Mouse (Mus musculus): ENCODE results near the gene Scgb2b12. TPM values are rescaled to one million over a fixed set of nuclear protein-coding genes. Genes with fewer than 3 reads are reported as not detected.
"Not testable (repeated sequence)": the region's sequence is repeated elsewhere in the genome, so short reads cannot be mapped to it uniquely, and the experiment has no call there.

The Scgb2b12 gene
- total RNA-seq (2021): not detected
- long read RNA-seq, experiment 1: 0 reads
- long read RNA-seq, experiment 2: 0 reads

- not testable (repeated sequence) for DNase-seq
Measured at GRCm38 (mm10) chr7:32327145-32327544, at the start of gene Scgb2b12. Gene Scgb2b12 (minus strand): TSS chr7:32327245.

GRCm38 (mm10) chr7:32333882-32334281 is 6.8 kb upstream of the Scgb2b12 start, which contains the start of gene Scgb1b12:
Gene Scgb1b12 (plus strand): TSS chr7:32334182.
- not testable (repeated sequence) for DNase-seq

Other genes starting within 250 kb of the Scgb2b12 start
- gene Scgb1b10, start 226.4 kb downstream of the Scgb2b12 start, total RNA-seq (2021): not detected
- not detected for gene Scgb2b11, start 116.1 kb downstream of the Scgb2b12 start, total RNA-seq (2021)
- not detected for gene Scgb1b11, start 104.4 kb downstream of the Scgb2b12 start, total RNA-seq (2021)
- gene Scgb1b12, start 6.9 kb upstream of the Scgb2b12 start, total RNA-seq (2021): not detected
- gene Scgb1b29, start 114.3 kb upstream of the Scgb2b12 start, total RNA-seq (2021): not detected